Comparison of ENCODE assay signal across 8 mouse cellular contexts in genomic region chr3:88579454-88580117, GRCm38 (mm10). TPM values are rescaled to one million over a fixed set of nuclear protein-coding genes. Genes with fewer than 3 reads are reported as not detected.
A peak's percentile ranks its signal among the peaks of the same experiment; 100 is the strongest.
DNase-seq lines count a peak whose midpoint lies in the region; ATAC-seq lines count a peak whose summit lies in the region.

No protein-coding gene starts in this region.

- H3K9ac ChIP-seq in hindbrain, embryonic 16.5 days (ENCODE audit: low read depth, low read length): peak overlapping the region; percentile 98

- WGBS in hindbrain, embryonic 16.5 days: under 1% methylated on average over 34 of the region's 34 CpGs

- peak; percentile 39 to 74 for DNase-seq in cerebellum, postnatal 4 days (ENCODE audit: low spot score in 2 of 2)
- peak; percentile 86 for DNase-seq in gastrocnemius, adult 18-20 months (ENCODE audit: low spot score)
- peak; percentile 72 for DNase-seq in left cerebral cortex, adult 11 months (ENCODE audit: low spot score)
- DNase-seq in lung, postnatal 36 days: peak; percentile 90
- peak; percentile 93 for DNase-seq in retina, postnatal 1 day
- DNase-seq in thymus, postnatal 4 days: peak; percentile 73

- H3K27me3 ChIP-seq in hindbrain, embryonic 16.5 days (replicated peaks; ENCODE audit: control insufficient read depth, insufficient read depth, low read length): no peaks in the 10 kb centered on the region

- H3K27ac ChIP-seq in hindbrain, embryonic 16.5 days (ENCODE audit: low read depth, low read length): peak overlapping the region; percentile 78

- ATAC-seq in activated CD4-positive, CD25-positive, alpha-beta regulatory T cell, adult 4 months: peak; percentile 92
- peak; percentile 93 for ATAC-seq in hindbrain, embryonic 16.5 days

- H3K4me1 ChIP-seq in hindbrain, embryonic 16.5 days (ENCODE audit: control insufficient read depth, insufficient read depth, low read depth, low read length): peaks cover 12% of the 10 kb centered on the region

- no peaks in the 10 kb centered on the region for H3K9me3 ChIP-seq in hindbrain, embryonic 16.5 days (ENCODE audit: control insufficient read depth, low read length)

- peak overlapping the region; percentile 98 for H3K4me3 ChIP-seq in hindbrain, embryonic 16.5 days (ENCODE audit: low read length)

- peak overlapping the region; percentile 75 for H3K4me2 ChIP-seq in hindbrain, embryonic 16.5 days (ENCODE audit: low read length)

- peaks cover 15% of the 10 kb centered on the region for H3K36me3 ChIP-seq in hindbrain, embryonic 16.5 days (ENCODE audit: control insufficient read depth, insufficient read depth, low read length)

RNA-seq across cellular contexts. Expression of gene Ssr2, which starts 3.9 kb away (rescaled TPM):
- 100 to 1,000 TPM; 163 to 193 TPM for polyA plus RNA-seq in activated CD4-positive, CD25-positive, alpha-beta regulatory T cell, adult 4 months (2017; shearing (Covaris generic))
- 10 to 100 TPM; 40.4 to 44.2 TPM for total RNA-seq in gastrocnemius, adult 18-20 months (2021)
- 133 and 167 TPM in 2 replicates for polyA plus RNA-seq in hindbrain, embryonic 16.5 days (2015; fragmentation: Nextera tagmentation; extraction: Ambion mirVana)

RNA-seq across cellular contexts. Expression of gene Ubqln4, which starts 26.0 kb away (rescaled TPM):
- polyA plus RNA-seq in activated CD4-positive, CD25-positive, alpha-beta regulatory T cell, adult 4 months (2017; shearing (Covaris generic)): 10 to 100 TPM; 10.9 to 14.0 TPM
- total RNA-seq in gastrocnemius, adult 18-20 months (2021): 10 to 100 TPM; 86.3 to 89.9 TPM
- polyA plus RNA-seq in hindbrain, embryonic 16.5 days (2015; fragmentation: Nextera tagmentation; extraction: Ambion mirVana): 40.1 and 44.4 TPM in 2 replicates

RNA-seq across cellular contexts. Expression of gene Arhgef2, which starts 26.2 kb away (rescaled TPM):
- polyA plus RNA-seq in activated CD4-positive, CD25-positive, alpha-beta regulatory T cell, adult 4 months (2017; shearing (Covaris generic)): 10 to 100 TPM; 45.7 to 54.0 TPM
- total RNA-seq in gastrocnemius, adult 18-20 months (2021): 10 to 100 TPM; 11.5 to 20.0 TPM
- polyA plus RNA-seq in hindbrain, embryonic 16.5 days (2015; fragmentation: Nextera tagmentation; extraction: Ambion mirVana): 79.0 and 104 TPM in 2 replicates

RNA-seq across cellular contexts. Expression of gene Lamtor2, which starts 26.7 kb away (rescaled TPM):
- 100 to 1,000 TPM; 132 to 197 TPM for polyA plus RNA-seq in activated CD4-positive, CD25-positive, alpha-beta regulatory T cell, adult 4 months (2017; shearing (Covaris generic))
- 10 to 100 TPM; 90.8 to 95.9 TPM for total RNA-seq in gastrocnemius, adult 18-20 months (2021)
- polyA plus RNA-seq in hindbrain, embryonic 16.5 days (2015; fragmentation: Nextera tagmentation; extraction: Ambion mirVana): 184 and 218 TPM in 2 replicates

RNA-seq across cellular contexts. Expression of gene Rab25, which starts 31.5 kb away (rescaled TPM):
- not detected for polyA plus RNA-seq in activated CD4-positive, CD25-positive, alpha-beta regulatory T cell, adult 4 months (2017; shearing (Covaris generic))
- total RNA-seq in gastrocnemius, adult 18-20 months (2021): not detected
- polyA plus RNA-seq in hindbrain, embryonic 16.5 days (2015; fragmentation: Nextera tagmentation; extraction: Ambion mirVana): 0.15 TPM in 1 of 2 replicates, not detected in the other

Comparison
In these comparisons a context has a peak if more than half of its experiments do, and no peak if none do; other contexts are left out.
1. Peak in every context shown above with its lines: DNase-seq, ATAC-seq, H3K4me3 ChIP-seq and H3K27ac ChIP-seq.